9 mouse cellular contexts compared by ENCODE assay signal in genomic region chr1:163725106-163725759, GRCm38 (mm10). TPM values are rescaled to one million over a fixed set of nuclear protein-coding genes. Genes with fewer than 3 reads are reported as not detected.
A peak's percentile ranks its signal among the peaks of the same experiment; 100 is the strongest.
DNase-seq lines count a peak whose midpoint lies in the region; ATAC-seq and TF ChIP-seq lines count a peak whose summit lies in the region.
"Had no signal": no experiment of that assay in that cellular context is flagged by ENCODE, and none has a peak within 500 bp of the region (broad histone marks: within the 10 kb centered on the region; RNA-seq: fewer than 3 reads in every experiment).

Mettl11b (minus strand) TSS chr1:163725232.

- no peak within 1 kb of the TSS for H3K9ac ChIP-seq in hindbrain, postnatal 0 days (replicated peaks; ENCODE audit: low read length)

- no peaks in the 10 kb centered on the region for H3K9me3 ChIP-seq in hindbrain, postnatal 0 days (ENCODE audit: low read length)

- H3K27me3 ChIP-seq in hindbrain, postnatal 0 days (ENCODE audit: insufficient read depth, low read length) = no peaks in the 10 kb centered on the region
- H3K27me3 ChIP-seq: Patski had no signal

- TF ChIP-seq POLR2A in brain, embryonic 14.5 days (IDR thresholded peaks at IDR 0.05; ENCODE audit: borderline replicate concordance, extremely low read depth, insufficient read depth, insufficient read length, poor library complexity, severe bottlenecking) = no peak

- no peaks in the 10 kb centered on the region for H3K4me1 ChIP-seq in hindbrain, postnatal 0 days (ENCODE audit: insufficient read depth, low read length)

- intact Hi-C loops in gastrocnemius, postnatal 36 days (cut with DNase I) = no loop called here

- H3K36me3 ChIP-seq in hindbrain, postnatal 0 days (ENCODE audit: insufficient read depth, low read length) = no peaks in the 10 kb centered on the region

- ATAC-seq in hindbrain, postnatal 0 days = peak; percentile 43; the same call in 1 of the 2 replicates
- ATAC-seq: Patski had no signal

- H3K27ac ChIP-seq in hindbrain, postnatal 0 days = no peak within 1 kb of the TSS

- peak within 1 kb of the TSS; percentile 32 for H3K4me2 ChIP-seq in hindbrain, postnatal 0 days (ENCODE audit: low read depth, low read length)

- peak; percentile 12 for DNase-seq in R1 (ENCODE audit: low read depth, low spot score)
- peak; percentile 87 for DNase-seq in brain, embryonic 14.5 days (ENCODE audit: low read depth)
- DNase-seq in gastrocnemius, postnatal 36 days = no peak
- no peak for DNase-seq in hindbrain, postnatal 0 days (ENCODE audit: low spot score)
- DNase-seq in ovary, postnatal 10 days (ENCODE audit: low spot score) = no peak
- DNase-seq in cerebellum, adult 11-12 months = no peak
- no peak for DNase-seq in ovary, postnatal 36 days (ENCODE audit: low spot score)
- no peak for DNase-seq in cerebellum, postnatal 36 days

- TF ChIP-seq CTCF in brain, embryonic 14.5 days (IDR thresholded peaks at IDR 0.05; ENCODE audit: borderline replicate concordance, extremely low read depth, insufficient read depth, insufficient read length) = no peak
- no peak for TF ChIP-seq CTCF in hindbrain, postnatal 0 days (IDR thresholded peaks at IDR 0.05; ENCODE audit: low read depth)

- WGBS in hindbrain, postnatal 0 days = 26% methylated on average over 9 of the region's 9 CpGs

- no peak within 1 kb of the TSS for H3K4me3 ChIP-seq in hindbrain, postnatal 0 days (ENCODE audit: low read length)

RNA-seq across cellular contexts. Expression of gene Mettl11b, which starts in this region (rescaled TPM):
- polyA plus RNA-seq in brain, embryonic 14.5 days (2012; rRNA removed) = 0.57 and 0.72 TPM in 2 replicates
- total RNA-seq in gastrocnemius, postnatal 36 days (2021) = 10 to 100 TPM; 20.0 to 24.6 TPM
- not detected in 2 replicates for total RNA-seq in hindbrain, postnatal 0 days (2014; rRNA removed)
- polyA plus RNA-seq in hindbrain, postnatal 0 days (2015; fragmentation: Nextera tagmentation; extraction: Ambion mirVana) = 0.13 TPM in 1 of 2 replicates, not detected in the other
- polyA plus RNA-seq: Patski had no signal

Comparison
In these comparisons a context has a peak if more than half of its experiments do, and no peak if none do; other contexts are left out.
1. RNA of gene Mettl11b (total RNA-seq): 20.0 to 24.6 TPM in gastrocnemius, postnatal 36 days; not detected in hindbrain, postnatal 0 days; every median in the first group is over 10 times any median in the second.
2. Peak in DNase-seq in brain, embryonic 14.5 days; RNA of the gene not detected or under 1 TPM.
3. Peak in ATAC-seq and H3K4me2 ChIP-seq in hindbrain, postnatal 0 days; RNA of the gene not detected or under 1 TPM.